Mouse (Mus musculus) heart, postnatal 25 days (tissue): ENCODE data around the gene Selenot. TPM values are rescaled to one million over a fixed set of nuclear protein-coding genes. Genes with fewer than 3 reads are reported as not detected.
"Not testable (repeated sequence)": the region's sequence is repeated elsewhere in the genome, so short reads cannot be mapped to it uniquely, and the experiment has no call there.

Experiments used
- DNase-seq: peaks from one replicate; pipeline ENCODE4 v3.0.0; 2022; ENCODE audit warnings: low spot score
- intact Hi-C: fragments of 180-260 bp; cut with DNase I; formaldehyde crosslinking; loops from one replicate; pipeline ENCODE4 v1.15.1; 2025
- total RNA-seq, 2 experiments: library from RNA; stranded (reverse); gene quantifications; 2 replicates each; pipeline ENCODE4 v1.2.3; 2021

Selenot gene
- total RNA-seq = 100 to 1,000 TPM; 119 to 125 TPM

DNA sequence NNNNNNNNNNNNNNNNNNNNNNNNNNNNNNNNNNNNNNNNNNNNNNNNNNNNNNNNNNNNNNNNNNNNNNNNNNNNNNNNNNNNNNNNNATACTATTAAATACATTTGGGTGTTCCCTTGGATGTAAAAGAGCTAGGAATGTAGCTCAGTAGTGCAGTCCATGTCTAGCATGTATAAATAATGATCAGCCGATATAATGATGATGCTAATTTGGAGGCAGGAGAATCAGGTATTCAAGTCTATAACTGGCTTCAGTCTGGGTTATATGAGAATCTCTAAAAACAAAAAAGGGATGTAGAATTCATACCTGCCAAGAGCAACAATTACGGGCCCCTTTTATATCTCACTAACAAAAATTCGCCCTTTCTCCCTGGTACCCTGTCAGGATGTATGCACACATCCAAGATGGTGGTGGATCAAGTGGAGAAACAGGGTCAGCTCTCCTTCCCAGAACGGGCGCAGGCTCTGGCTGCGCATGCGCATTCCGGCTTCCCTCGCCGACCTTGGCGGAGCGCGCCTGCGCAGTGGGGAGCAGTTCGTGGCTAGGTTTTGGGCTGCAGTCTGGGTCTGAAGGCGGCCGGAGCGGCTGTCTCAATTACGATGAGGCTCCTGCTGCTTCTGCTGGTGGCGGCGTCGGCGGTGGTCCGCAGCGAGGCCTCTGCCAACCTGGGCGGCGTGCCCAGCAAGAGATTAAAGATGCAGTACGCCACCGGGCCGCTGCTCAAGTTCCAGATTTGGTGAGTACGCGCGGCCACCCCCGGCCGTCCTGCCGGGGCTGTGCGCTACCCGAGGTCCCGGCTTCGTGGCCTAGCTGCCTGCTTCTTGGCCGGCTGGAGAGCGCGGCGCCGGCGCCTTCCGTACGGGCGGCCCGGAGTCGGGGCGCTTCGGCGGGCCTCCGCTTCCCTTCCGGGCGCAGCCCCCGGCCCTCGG, at the start of gene Selenot:
Selenot (plus strand) TSS at position 500 of the 930 bp plus-strand sequence.
- peak; percentile 96 for DNase-seq
- intact Hi-C loops = loop anchor here (2.0 to 5.0 kb wide), 3 partner anchors 50 to 159 kb away; partner anchors contain the start of gene Siah2

- intact Hi-C loops = no loop called here
Observed at GRCm38 (mm10) chr3:58536573-58536972, 39.9 kb upstream of the Selenot start.

DNA sequence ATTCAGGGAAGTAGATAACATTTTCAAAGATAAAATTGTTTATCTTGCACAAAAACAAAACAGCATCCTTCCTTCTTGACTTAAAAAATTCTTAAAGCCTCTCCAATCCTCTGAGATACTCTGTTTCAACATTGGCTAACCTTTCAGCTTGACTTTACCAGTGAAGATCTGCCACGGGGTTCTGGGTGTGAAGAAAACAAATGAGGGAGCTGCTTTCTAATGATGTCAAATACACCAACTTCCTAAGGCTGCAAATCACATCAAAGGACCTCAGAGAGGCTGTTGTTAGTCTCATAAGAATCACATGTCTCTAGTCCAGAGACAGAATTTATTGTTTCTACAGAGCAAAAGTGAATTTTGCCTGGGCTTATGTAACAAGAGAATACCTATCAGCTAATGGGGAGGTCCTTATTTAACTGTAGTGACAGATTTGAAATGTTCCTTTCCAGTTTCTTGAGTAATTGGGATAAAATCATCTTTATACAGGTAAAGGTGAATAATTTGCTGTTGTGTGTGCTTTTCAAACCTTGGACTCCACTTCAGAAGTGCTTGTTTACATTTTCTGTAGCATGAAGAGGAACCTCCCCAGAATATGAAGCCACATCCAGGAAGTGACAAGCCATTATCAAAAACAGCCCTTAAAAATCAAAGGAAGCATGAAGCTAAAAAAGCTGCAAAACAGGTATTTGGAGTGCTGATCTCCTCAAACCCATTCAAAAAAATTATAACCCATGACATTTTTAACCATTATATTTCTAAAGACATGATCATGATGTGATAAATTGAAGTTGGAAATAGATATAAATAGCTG, 24.2 kb upstream of the Selenot start:
- intact Hi-C loops = no loop called here

More at GRCm38 (mm10) chr3:58536573-58536972, 39.9 kb upstream of the Selenot start:
- no peak for DNase-seq

DNA sequence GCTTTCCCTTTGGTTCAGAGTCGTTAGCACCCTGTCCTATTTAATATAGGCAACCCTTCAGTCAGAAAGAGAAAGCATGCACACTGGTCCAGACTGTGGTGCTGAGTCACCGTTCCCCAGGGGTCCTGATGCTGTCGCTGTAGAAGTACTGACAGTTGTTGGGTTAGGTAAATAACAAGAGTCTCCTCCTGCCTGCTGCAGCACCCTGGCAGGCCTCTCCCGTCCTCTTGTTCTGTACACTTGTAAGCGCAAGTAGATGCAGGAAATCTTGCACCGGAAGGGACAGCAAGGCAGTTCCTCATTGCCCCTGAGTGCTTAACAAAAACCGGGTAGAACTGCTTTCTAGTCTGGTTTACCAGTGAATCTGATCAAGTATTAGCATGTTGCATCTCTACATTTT, 19.8 kb upstream of the Selenot start:
- intact Hi-C loops = no loop called here
- DNase-seq = no peak

More for the DNA sequence above, 24.2 kb upstream of the Selenot start:
- no peak for DNase-seq

DNA sequence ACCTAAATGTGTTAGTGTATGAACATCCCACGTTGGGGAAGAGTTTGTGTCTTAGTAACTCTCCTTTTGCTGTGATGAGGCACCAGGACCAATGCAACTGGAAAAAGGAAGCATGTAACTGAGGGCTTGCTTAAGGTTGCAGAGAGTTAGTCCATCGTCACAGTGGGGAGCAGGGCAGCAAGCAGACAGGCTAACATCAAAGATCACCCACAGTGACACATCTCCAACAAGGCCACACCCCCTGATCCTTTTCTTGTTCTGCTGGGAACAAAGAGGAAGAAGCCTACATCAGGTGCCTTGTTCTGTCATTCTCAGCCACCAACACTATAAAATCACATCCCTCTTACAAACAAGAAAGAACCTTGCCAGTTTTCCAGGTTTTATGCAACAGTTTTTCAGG, 16.5 kb upstream of the Selenot start:
- intact Hi-C loops = no loop called here
- no peak for DNase-seq

- intact Hi-C loops = no loop called here
- DNase-seq = no peak
Observed at GRCm38 (mm10) chr3:58561437-58561836, 15.0 kb upstream of the Selenot start.

DNA sequence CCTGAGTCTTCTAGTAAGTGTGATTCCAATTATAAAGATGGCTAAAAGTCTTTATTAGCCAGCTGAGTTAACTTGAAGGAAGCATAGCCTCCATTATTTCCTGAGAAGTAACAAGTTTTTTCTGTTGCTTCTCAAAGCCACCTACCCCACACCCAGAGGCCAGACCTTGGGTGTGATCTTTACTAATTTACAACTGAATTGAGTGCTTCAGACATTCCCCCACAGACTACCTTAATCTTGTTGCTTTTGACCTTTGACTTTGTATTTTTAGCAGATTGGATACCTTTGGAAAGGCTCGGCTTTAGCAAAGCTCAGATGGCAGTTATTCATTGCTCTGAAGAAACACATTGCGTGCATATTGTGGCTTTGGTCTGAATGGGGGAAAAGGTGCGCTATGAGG, 5.6 kb upstream of the Selenot start:
- DNase-seq = no peak
- intact Hi-C loops = no loop called here

DNA sequence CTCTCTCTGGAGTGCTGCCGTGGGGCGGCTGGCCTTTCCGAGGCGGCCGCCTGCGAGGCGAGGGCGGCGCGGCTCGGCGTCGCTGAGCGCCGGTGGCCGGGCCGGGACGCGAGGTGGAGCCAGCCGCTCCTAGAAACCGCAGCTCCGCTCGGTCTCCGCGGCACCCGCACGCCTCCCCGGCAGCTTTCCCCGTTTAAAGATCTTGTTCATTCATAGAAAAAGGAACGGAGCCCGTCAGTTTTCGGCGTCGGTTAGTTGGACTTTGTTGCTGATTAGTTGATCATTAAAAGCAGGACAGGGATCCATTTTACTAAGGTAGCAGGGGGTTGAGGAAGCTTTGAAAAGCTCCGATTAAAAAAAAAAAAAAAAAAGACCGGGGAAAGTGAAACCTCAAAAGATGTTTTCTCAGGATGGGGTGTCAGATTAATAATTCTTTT, 649 bp downstream of the Selenot start:
- intact Hi-C loops = loop anchor here (2.0 to 5.0 kb wide), 3 partner anchors 50 to 160 kb away; partner anchors contain the start of gene Siah2
- DNase-seq = no peak

GRCm38 (mm10) chr3:58577506-58578050, 1.1 kb downstream of the Selenot start:
- no peak for DNase-seq
- intact Hi-C loops = loop anchor here (2.0 to 5.0 kb wide), 3 partner anchors 51 to 160 kb away; partner anchors contain the start of gene Siah2

GRCm38 (mm10) chr3:58581530-58581929, 5.1 kb downstream of the Selenot start:
- intact Hi-C loops = no loop called here
- DNase-seq = no peak

GRCm38 (mm10) chr3:58582297-58582696, 5.9 kb downstream of the Selenot start:
- intact Hi-C loops = no loop called here
- DNase-seq = no peak

DNA sequence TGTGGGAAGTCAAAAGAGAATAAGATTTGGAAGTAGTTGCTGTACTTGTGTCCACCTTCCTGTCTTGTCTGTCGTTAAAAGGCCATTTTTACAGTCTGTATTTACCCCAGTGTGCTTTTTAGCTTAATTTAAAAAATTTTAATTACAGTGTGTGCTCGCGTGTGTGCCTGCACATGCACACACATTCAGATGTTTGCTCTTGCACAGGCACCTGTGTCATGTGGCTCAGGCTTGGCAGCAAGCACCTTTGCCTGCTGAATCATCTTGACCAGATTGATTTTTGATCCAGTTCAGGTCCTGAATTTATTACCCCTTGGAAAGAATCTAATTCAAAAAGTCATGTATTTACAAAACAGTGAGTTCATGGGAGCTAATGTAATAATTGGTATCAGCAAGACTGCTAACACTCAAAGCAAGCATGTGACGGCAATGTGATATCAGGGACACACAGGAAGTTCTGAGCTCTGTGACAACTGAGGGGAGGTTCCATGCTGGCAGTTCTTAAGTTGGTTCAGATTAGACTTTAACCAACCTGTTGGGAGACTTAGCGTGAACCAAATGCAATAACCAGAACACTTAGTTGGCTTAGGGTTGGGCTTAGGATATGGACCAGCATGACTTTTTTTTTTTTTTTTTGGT, 6.5 kb downstream of the Selenot start:
- DNase-seq = no peak
- intact Hi-C loops = no loop called here

- DNase-seq, intact Hi-C loops: not testable (repeated sequence)
Observed at GRCm38 (mm10) chr3:58590544-58590943, 14.1 kb downstream of the Selenot start.

GRCm38 (mm10) chr3:58592666-58593065, 16.2 kb downstream of the Selenot start:
- DNase-seq, intact Hi-C loops: not testable (repeated sequence)

DNA sequence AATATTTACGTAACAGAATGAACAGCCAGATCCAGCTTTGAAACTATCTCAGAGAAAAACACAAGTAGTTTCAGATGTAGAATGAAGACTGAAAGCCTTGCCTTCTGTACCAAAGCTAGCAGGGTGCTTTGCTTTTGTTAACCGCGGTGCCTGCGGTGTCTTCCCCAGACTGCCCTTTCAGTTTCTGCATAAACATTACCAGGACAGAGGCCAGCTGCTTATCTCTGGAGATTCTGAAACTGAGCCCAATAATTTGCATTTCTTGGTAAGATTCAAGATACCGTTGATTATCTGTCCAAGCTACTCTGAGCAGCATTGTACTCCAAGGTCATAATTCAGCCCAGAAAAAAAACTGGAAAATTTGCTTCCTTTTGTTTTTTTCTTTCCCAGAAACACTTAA, 17.2 kb downstream of the Selenot start:
- no peak for DNase-seq
- intact Hi-C loops = no loop called here

DNA sequence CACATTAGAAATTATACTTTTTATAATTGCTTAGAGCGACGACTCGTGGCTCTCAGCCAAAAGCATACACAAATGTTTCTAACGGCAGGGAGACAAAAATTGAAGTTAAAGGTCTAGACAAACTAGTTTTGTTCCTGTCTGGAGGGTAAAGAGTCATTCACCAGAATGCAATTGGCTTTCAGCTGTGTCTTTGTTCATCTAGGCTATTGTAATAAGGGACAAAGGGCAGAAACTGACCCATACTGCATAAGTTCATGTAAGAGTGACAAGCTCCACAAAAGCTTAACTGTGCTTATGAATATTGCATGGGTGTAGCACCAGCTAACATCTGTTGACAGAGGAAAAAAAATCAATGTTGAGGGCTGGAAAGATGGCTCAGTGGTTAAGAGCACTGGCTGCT, 32.1 kb downstream of the Selenot start:
- no peak for DNase-seq
- intact Hi-C loops = no loop called here

DNA sequence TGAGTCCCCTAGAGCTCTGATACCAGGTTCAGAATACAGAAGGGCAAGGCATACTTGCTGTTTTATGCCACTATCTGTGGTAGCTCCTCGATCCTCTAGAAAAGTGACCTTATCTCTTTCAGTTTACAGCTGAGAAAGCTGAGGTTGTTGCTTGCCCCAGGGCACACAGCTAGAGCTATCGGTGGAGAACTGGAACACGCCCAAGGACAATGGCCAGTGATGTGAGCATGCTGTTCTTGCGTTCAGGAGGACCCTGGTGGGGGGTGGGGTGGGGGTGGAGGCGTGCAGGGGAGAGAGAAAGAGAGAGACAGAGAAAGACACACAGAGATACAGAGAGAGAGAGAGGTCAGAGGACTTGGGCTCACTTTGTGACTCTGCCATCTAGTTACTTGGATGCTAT, 33.5 kb downstream of the Selenot start:
- DNase-seq = no peak
- intact Hi-C loops = no loop called here

- intact Hi-C loops = no loop called here
- no peak for DNase-seq
Observed at GRCm38 (mm10) chr3:58621066-58621465, 44.6 kb downstream of the Selenot start.

GRCm38 (mm10) chr3:58622665-58623394, 46.4 kb downstream of the Selenot start:
- no peak for DNase-seq
- intact Hi-C loops = no loop called here
